Mouse (Mus musculus) intestine, embryonic 15.5 days (tissue): ENCODE data around the gene Chd2. TPM values are rescaled to one million over a fixed set of nuclear protein-coding genes. Genes with fewer than 3 reads are reported as not detected.
A peak's percentile ranks its signal among the peaks of the same experiment; 100 is the strongest.
"Not testable (repeated sequence)": the region's sequence is repeated elsewhere in the genome, so short reads cannot be mapped to it uniquely, and the experiment has no call there.

Source experiments
- ATAC-seq: fragments of 200-750 bp; cut with Nextera tagmentation; 2 replicates; pipeline ENCODE4 v1.8.0; 2017; ENCODE audit warnings: moderate TSS enrichment, moderate library complexity
- H3K27ac ChIP-seq: fragments of 300-500 bp; sonication (generic); 2 replicates; pipeline ENCODE4 v1.5.1; 2015; ENCODE audit warnings: mild to moderate bottlenecking, inconsistent platforms
- H3K27me3 ChIP-seq: fragments of 300-500 bp; sonication (generic); replicated peaks from 2 replicates; pipeline ENCODE4 v1.6.1; 2015; ENCODE audit warnings: inconsistent platforms
- H3K36me3 ChIP-seq: fragments of 300-500 bp; sonication (generic); 2 replicates; pipeline ENCODE4 v1.6.1; 2015; ENCODE audit warnings: inconsistent platforms
- H3K4me1 ChIP-seq: fragments of 300-500 bp; sonication (generic); replicated peaks from 2 replicates; pipeline ENCODE4 v1.6.1; 2015; ENCODE audit warnings: inconsistent platforms
- H3K4me2 ChIP-seq: fragments of 300-500 bp; sonication (generic); replicated peaks from 2 replicates; pipeline ENCODE4 v1.6.1; 2015; ENCODE audit warnings: mild to moderate bottlenecking, inconsistent platforms
- H3K4me3 ChIP-seq: fragments of 300-500 bp; sonication (generic); replicated peaks from 2 replicates; pipeline ENCODE4 v1.5.1; 2015; ENCODE audit warnings: inconsistent platforms
- H3K9ac ChIP-seq: fragments of 300-500 bp; sonication (generic); 2 replicates; pipeline ENCODE4 v1.6.1; 2015; ENCODE audit warnings: inconsistent platforms
- H3K9me3 ChIP-seq: fragments of 300-500 bp; sonication (generic); 2 replicates; pipeline ENCODE4 v1.6.1; 2016; ENCODE audit warnings: inconsistent platforms
- WGBS: fragments of 180-500 bp; shearing (Covaris S2); methylation state at CpG from one replicate; pipeline ENCODE4 v1.1.7; 2015; 5-methylcytosine and 5-hydroxymethylcytosine counted together
- polyA plus RNA-seq: library from polyadenylated mRNA; unstranded; fragments of >200 nt; fragmentation: Nextera tagmentation; extraction: Ambion mirVana; gene quantifications from 2 replicates; pipeline ENCODE4 v1.2.1, GENCODE M21; 2015

The Chd2 gene
- polyA plus RNA-seq, 1 experiment from 2014 or later, result 46.0 TPM

GRCm38 (mm10) chr7:73535861-73536200 lies 5.8 kb downstream of the Chd2 start:
- no peak for ATAC-seq
- Histone ChIP-seq H3K4me2 (no peak overlapping the region), H3K27ac (0 out of 2 replicates have a peak overlapping the region, but pooled peaks have one; percentile 33), H3K9ac (no peak overlapping the region), H3K27me3 (no peaks in the 10 kb centered on the region), H3K4me1 (peaks cover 21% of the 10 kb centered on the region), H3K36me3 (no peaks in the 10 kb centered on the region), H3K9me3 (no peaks in the 10 kb centered on the region), H3K4me3 (no peak overlapping the region)
- 62% methylated on average over 4 of the region's 4 CpGs for WGBS

DNA sequence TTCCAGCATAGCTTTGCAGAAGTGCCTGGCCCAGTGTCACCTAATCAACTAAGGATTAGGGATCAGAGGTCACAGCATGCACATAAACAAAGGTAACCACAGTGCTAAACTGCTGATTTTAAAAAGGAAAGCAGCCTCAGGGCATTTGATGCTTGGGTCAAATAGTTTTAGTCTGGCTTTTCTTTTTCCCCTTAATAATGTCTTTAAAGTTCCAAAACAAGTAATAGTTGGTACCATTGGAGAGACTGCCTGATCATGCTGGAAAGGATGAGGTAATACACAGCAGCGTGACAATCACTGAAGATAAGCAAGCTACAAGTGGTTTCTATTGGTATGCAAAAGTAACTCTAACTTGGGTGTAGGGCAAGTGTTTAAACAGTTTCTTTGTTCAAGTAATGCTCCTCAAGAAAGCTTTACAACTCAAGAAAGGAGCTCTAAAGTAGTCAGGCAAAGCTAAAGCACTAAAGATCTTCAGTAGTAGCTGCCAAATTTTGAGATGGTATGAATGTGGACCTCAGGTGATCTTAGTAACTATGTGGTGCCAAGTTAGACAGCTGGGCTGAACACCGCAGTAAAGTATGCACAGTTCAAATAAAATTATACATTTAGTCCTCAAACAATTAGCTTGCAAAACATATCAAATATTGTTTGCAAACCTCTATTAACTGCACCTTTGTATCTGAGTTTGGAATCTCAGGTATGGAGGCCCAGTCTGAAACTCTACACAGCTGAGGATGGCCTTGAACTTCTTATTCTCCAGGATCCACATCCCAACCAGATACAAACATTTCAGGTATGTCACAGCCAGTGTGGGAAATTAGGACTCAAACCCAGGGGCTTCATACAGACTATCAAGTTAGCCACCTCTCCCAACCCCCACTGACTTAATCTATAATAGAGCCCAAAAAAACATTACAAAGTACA lies 6.4 kb downstream of the Chd2 start:
- Histone ChIP-seq H3K36me3 (no peaks in the 10 kb centered on the region), H3K4me2 (no peak overlapping the region), H3K4me3 (no peak overlapping the region), H3K4me1 (peaks cover 21% of the 10 kb centered on the region), H3K9ac (no peak overlapping the region), H3K9me3 (no peaks in the 10 kb centered on the region), H3K27me3 (no peaks in the 10 kb centered on the region), H3K27ac (peak overlapping the region; percentile 33; the same call in 1 of the 2 replicates)
- WGBS, result 69% methylated on average over 2 of the region's 2 CpGs
- no peak for ATAC-seq

DNA sequence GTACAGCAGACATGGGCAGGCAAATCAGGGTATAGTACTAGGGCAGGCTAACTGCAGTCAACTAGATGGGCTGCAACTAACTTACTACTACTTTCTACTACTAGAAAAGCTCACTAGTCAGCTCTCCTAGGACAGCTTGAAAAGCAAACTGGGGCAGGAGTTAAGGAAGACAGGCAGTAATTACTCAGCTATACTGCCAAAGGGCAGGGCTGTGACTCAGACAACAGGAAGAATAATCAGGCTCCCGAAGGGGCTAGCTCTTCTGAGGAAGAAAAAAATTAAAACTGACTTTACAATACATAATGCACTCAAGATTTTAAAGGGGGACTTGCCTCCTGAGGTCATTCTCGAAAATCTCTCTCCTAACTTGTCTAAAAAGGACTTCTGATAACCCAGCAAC lies 8.2 kb downstream of the Chd2 start:
- Histone ChIP-seq H3K4me2 (peak overlapping the region; percentile 12; the same call in 1 of the 2 replicates), H3K27me3 (no peaks in the 10 kb centered on the region)
- 49% methylated on average over 2 of the region's 2 CpGs for WGBS

GRCm38 (mm10) chr7:73532916-73533315 lies 8.7 kb downstream of the Chd2 start:
- 55% methylated on average over 3 of the region's 3 CpGs for whole genome bisulfite sequencing
- no peaks in the 10 kb centered on the region for H3K27me3 ChIP-seq
- 0 out of 2 replicates have a peak overlapping the region, but pooled peaks have one; percentile 15 for H3K9ac ChIP-seq
- no peak overlapping the region for H3K4me3 ChIP-seq
- peaks cover 21% of the 10 kb centered on the region for H3K4me1 ChIP-seq
- peak overlapping the region; percentile 12; the same call in 1 of the 2 replicates for H3K4me2 ChIP-seq
- H3K36me3 ChIP-seq, result no peaks in the 10 kb centered on the region
- no peak for ATAC-seq
- H3K27ac ChIP-seq, result peak overlapping the region; percentile 62
- no peaks in the 10 kb centered on the region for H3K9me3 ChIP-seq

More for the DNA sequence above, 8.2 kb downstream of the Chd2 start:
- Histone ChIP-seq H3K27ac (peak overlapping the region; percentile 62), H3K4me1 (peaks cover 21% of the 10 kb centered on the region), H3K9me3 (no peaks in the 10 kb centered on the region), H3K36me3 (no peaks in the 10 kb centered on the region), H3K4me3 (no peak overlapping the region), H3K9ac (peak overlapping the region; percentile 15; the same call in 1 of the 2 replicates)
- no peak for ATAC-seq

DNA sequence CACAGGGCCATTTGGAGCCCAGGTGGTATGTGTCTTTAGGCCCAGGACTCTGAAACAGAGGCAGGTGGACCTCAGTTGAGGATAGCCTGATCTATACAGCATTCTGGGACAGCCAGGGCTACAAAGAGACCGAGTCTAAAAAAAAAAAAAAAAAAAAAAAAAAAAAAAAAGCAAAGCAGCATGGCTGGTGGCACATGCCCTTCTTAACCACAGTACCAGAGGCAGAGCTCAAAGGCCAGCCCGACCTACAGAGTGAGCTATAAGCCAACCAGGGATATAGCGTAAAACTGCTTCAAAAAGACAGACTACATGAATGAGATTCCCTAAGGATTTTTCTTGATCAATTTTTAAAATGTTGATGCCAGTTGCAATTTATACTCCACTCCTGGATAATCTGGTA lies 9.5 kb downstream of the Chd2 start:
- H3K36me3 ChIP-seq, result no peaks in the 10 kb centered on the region
- H3K9ac ChIP-seq, result no peak overlapping the region
- no peaks in the 10 kb centered on the region for H3K9me3 ChIP-seq
- WGBS, result 84% methylated on average over 3 of the region's 3 CpGs
- H3K27ac ChIP-seq, result peak overlapping the region; percentile 32; the same call in 1 of the 2 replicates
- H3K27me3 ChIP-seq, result no peaks in the 10 kb centered on the region
- peaks cover 21% of the 10 kb centered on the region for H3K4me1 ChIP-seq
- no peak for ATAC-seq
- H3K4me3 ChIP-seq, result no peak overlapping the region
- H3K4me2 ChIP-seq, result no peak overlapping the region

DNA sequence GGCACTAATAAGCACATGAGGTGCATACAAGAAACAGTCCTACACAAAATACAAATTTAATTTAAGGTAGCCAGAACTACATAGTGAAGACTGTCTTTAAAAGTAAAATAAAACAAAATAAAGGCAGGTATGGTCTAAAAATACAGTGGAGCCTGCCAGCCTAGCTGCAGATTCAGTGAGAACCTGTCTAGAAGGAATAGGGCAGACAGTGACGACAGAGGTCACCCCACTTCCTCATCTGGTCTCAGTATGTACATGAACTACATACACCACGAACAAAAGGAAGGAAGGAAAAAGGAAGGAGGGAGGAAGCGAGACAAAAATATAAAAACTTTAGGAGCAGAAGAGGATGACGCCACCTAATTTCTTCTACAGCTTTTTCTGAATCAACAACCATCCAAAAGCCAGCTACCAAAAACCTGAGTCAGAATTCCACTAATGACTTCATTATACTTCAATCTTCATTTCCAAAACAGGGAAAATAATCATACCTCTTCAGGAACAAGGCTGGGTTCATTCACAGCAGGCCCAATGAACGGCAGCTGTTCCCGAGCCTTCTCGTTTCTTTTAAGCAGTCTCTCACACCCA lies 10.0 kb downstream of the Chd2 start:
- H3K4me1 ChIP-seq, result peaks cover 21% of the 10 kb centered on the region
- WGBS, result 78% methylated on average over 7 of the region's 7 CpGs
- H3K4me2 ChIP-seq, result no peak overlapping the region
- H3K9ac ChIP-seq, result no peak overlapping the region
- no peaks in the 10 kb centered on the region for H3K36me3 ChIP-seq
- peak overlapping the region; percentile 32; the same call in 1 of the 2 replicates for H3K27ac ChIP-seq
- no peaks in the 10 kb centered on the region for H3K9me3 ChIP-seq
- no peak for ATAC-seq
- no peak overlapping the region for H3K4me3 ChIP-seq
- H3K27me3 ChIP-seq, result no peaks in the 10 kb centered on the region

- Histone ChIP-seq H3K9me3 (no peaks in the 10 kb centered on the region), H3K27me3 (no peaks in the 10 kb centered on the region), H3K4me3 (no peak overlapping the region), H3K36me3 (no peaks in the 10 kb centered on the region), H3K9ac (no peak overlapping the region), H3K27ac (no peak overlapping the region), H3K4me2 (no peak overlapping the region), H3K4me1 (peaks cover 21% of the 10 kb centered on the region)
- no peak for ATAC-seq
- WGBS, result 76% methylated on average over 5 of the region's 5 CpGs
These were observed 10.8 kb downstream of the Chd2 start for GRCm38 (mm10) chr7:73530846-73531245.

GRCm38 (mm10) chr7:73530164-73530563 lies 11.5 kb downstream of the Chd2 start:
- H3K4me2 ChIP-seq, result no peak overlapping the region
- H3K36me3 ChIP-seq, result no peaks in the 10 kb centered on the region
- WGBS, result 88% methylated on average over 5 of the region's 5 CpGs
- no peak overlapping the region for H3K27ac ChIP-seq
- no peak overlapping the region for H3K4me3 ChIP-seq
- H3K27me3 ChIP-seq, result no peaks in the 10 kb centered on the region
- H3K9me3 ChIP-seq, result no peaks in the 10 kb centered on the region
- no peak overlapping the region for H3K9ac ChIP-seq
- peaks cover 21% of the 10 kb centered on the region for H3K4me1 ChIP-seq
- ATAC-seq, result no peak

- H3K36me3 ChIP-seq, result no peaks in the 10 kb centered on the region
- H3K9me3 ChIP-seq, result no peaks in the 10 kb centered on the region
- H3K4me3 ChIP-seq, result no peak overlapping the region
- H3K27me3 ChIP-seq, result no peaks in the 10 kb centered on the region
- H3K4me1 ChIP-seq, result peaks cover 25% of the 10 kb centered on the region
- no peak overlapping the region for H3K9ac ChIP-seq
- no peak for ATAC-seq
- 90% methylated on average over 6 of the region's 6 CpGs for WGBS
- H3K27ac ChIP-seq, result no peak overlapping the region
- H3K4me2 ChIP-seq, result no peak overlapping the region
These were observed 12.4 kb downstream of the Chd2 start for GRCm38 (mm10) chr7:73529261-73529660.

DNA sequence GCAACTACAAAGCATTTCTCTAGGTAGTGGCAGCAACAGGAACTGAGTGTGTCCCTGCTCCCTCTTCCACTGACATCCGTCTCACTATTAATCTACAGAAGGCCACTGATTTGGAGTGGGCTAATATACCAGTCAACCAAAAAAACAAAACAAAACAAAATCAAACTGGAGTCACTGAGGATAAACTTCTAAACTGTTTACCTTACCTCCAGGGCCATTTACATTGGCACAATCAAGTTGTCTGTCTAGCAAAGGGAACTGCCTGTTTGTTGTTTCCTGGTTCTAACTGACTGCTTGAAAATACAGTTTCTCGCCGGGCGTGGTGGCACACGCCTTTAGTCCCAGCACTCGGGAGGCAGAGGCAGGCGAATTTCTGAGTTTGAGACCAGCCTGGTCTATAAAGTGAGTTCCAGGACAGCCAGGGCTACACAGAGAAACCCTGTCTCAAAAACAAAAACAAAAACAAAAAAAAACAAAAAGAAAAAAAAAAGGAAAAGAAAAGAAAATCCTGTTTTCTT lies 13.2 kb downstream of the Chd2 start:
- not testable (repeated sequence) for ATAC-seq, H3K4me2 ChIP-seq, H3K9me3 ChIP-seq, H3K36me3 ChIP-seq, H3K27me3 ChIP-seq, H3K27ac ChIP-seq, H3K4me3 ChIP-seq, H3K9ac ChIP-seq
- peaks cover 17% of the 10 kb centered on the region for H3K4me1 ChIP-seq
- 81% methylated on average over 7 of the region's 7 CpGs for WGBS

GRCm38 (mm10) chr7:73527225-73527624 lies 14.4 kb downstream of the Chd2 start:
- Histone ChIP-seq H3K4me2 (no peak overlapping the region), H3K9ac (no peak overlapping the region), H3K36me3 (no peaks in the 10 kb centered on the region), H3K4me1 (peaks cover 9% of the 10 kb centered on the region), H3K9me3 (no peaks in the 10 kb centered on the region), H3K27me3 (no peaks in the 10 kb centered on the region), H3K4me3 (no peak overlapping the region), H3K27ac (no peak overlapping the region)
- ATAC-seq, result no peak
- WGBS, result 80% methylated on average over 4 of the region's 4 CpGs

- H3K4me2 ChIP-seq, result no peak overlapping the region
- peak; percentile 79 for ATAC-seq
- H3K9me3 ChIP-seq, result no peaks in the 10 kb centered on the region
- H3K4me3 ChIP-seq, result no peak overlapping the region
- WGBS, result 17% methylated on average over 9 of the region's 9 CpGs
- H3K9ac ChIP-seq, result 0 out of 2 replicates have a peak overlapping the region, but pooled peaks have one; percentile 3
- peaks cover 12% of the 10 kb centered on the region for H3K4me1 ChIP-seq
- no peaks in the 10 kb centered on the region for H3K27me3 ChIP-seq
- peaks cover 8% of the 10 kb centered on the region for H3K36me3 ChIP-seq
- peak overlapping the region; percentile 85 for H3K27ac ChIP-seq
These were observed 17.1 kb downstream of the Chd2 start for GRCm38 (mm10) chr7:73524454-73524952.
